25 mouse cellular contexts compared by ENCODE assay signal in genomic region chr8:111053827-111054518, GRCm38 (mm10). TPM values are rescaled to one million over a fixed set of nuclear protein-coding genes. Genes with fewer than 3 reads are reported as not detected.
DNase-seq lines count a peak whose midpoint lies in the region; TF ChIP-seq lines count a peak whose summit lies in the region.
"Had no signal": no experiment of that assay in that cellular context is flagged by ENCODE, and none has a peak within 500 bp of the region (broad histone marks: within the 10 kb centered on the region; RNA-seq: fewer than 3 reads in every experiment).

No protein-coding gene starts in this region.

- dilution Hi-C loops in CH12.LX (cut with MboI; ENCODE audit: extremely low pct_ligation_motif_present, extremely low pct_unique_long_range_greater_than_20kb, low sequenced_read_pairs) = no loop called here

- WGBS in kidney, adult 2 months = 82% methylated on average over 12 of the region's 12 CpGs

- no peaks in the 10 kb centered on the region for H3K9me3 ChIP-seq in CH12.LX (replicated peaks; ENCODE audit: low read length)
- H3K9me3 ChIP-seq: embryonic facial prominence, embryonic 10.5 days; hindbrain, embryonic 12.5 days; liver, embryonic 13.5 days had no signal

- peaks cover 4% of the 10 kb centered on the region; the same call in 1 of the 2 replicates for H3K4me1 ChIP-seq in kidney, adult 2 months (ENCODE audit: control insufficient read depth, insufficient read depth, low read length)
- peaks cover 3 to 15% of the 10 kb centered on the region in 2 experiments for H3K4me1 ChIP-seq in CH12.LX (ENCODE audit: control insufficient read depth in 1 of 2, insufficient read depth in 2 of 2)

- H3K27ac ChIP-seq in kidney, adult 2 months (ENCODE audit: insufficient read depth, low read depth, low read length) = no peak overlapping the region
- H3K27ac ChIP-seq in CH12.LX (ENCODE audit: insufficient read depth, low read depth) = no peak overlapping the region
- H3K27ac ChIP-seq: embryonic facial prominence, embryonic 10.5 days; hindbrain, embryonic 12.5 days; liver, embryonic 13.5 days had no signal

- no peak overlapping the region for H3K4me2 ChIP-seq in CH12.LX (ENCODE audit: insufficient read depth, low read depth, poor library complexity, severe bottlenecking)
- H3K4me2 ChIP-seq: hindbrain, embryonic 12.5 days; liver, embryonic 13.5 days had no signal

- DNase-seq in gastrocnemius, adult 18-20 months (ENCODE audit: low spot score) = peak; percentile 37
- no peak for DNase-seq in gastrocnemius, postnatal 4 days (ENCODE audit: low spot score in 2 of 2)
- peak; percentile 12 for DNase-seq in kidney, adult 2 months
- no peak for DNase-seq in kidney, postnatal 4 days
- DNase-seq in CH12.LX (ENCODE audit: extremely low read depth) (no peak), MN1 (ENCODE audit: low spot score) (peak; percentile 86)
- DNase-seq in T-cell, adult 2 months (ENCODE audit: low spot score) = no peak
- DNase-seq: adrenal gland, adult 2 months; cerebellum, postnatal 36 days; kidney, adult 11 months; kidney, postnatal 14 days; liver, embryonic 13.5 days; lung, postnatal 10 days; retina, postnatal 1 day had no signal

- H3K36me3 ChIP-seq in kidney, adult 2 months (ENCODE audit: control insufficient read depth, insufficient read depth, low read length) = peaks cover 3% of the 10 kb centered on the region
- H3K36me3 ChIP-seq in CH12.LX (replicated peaks in 1 of 2; ENCODE audit: control insufficient read depth in 1 of 2, insufficient read depth in 1 of 2, low read length in 1 of 2) = peaks cover 73 to 88% of the 10 kb centered on the region in 2 experiments

- TF ChIP-seq CTCF in kidney, adult 2 months (conservative IDR thresholded peaks at IDR 0.05; ENCODE audit: insufficient read depth, insufficient read length, low read depth, low read length) = no peak
- no peak for TF ChIP-seq CTCF in CH12.LX (conservative IDR thresholded peaks at IDR 0.05 in 1 of 2, IDR thresholded peaks at IDR 0.05 in 1 of 2; ENCODE audit: low read depth in 2 of 2, low read length in 2 of 2)

- H3K4me3 ChIP-seq in kidney, adult 2 months (ENCODE audit: insufficient read depth, low read depth, low read length) = no peak overlapping the region
- no peak overlapping the region for H3K4me3 ChIP-seq in CH12.LX (replicated peaks in 1 of 3; ENCODE audit: low read depth in 2 of 3, low read length in 2 of 3, poor library complexity in 1 of 3)
- H3K4me3 ChIP-seq: embryonic facial prominence, embryonic 10.5 days; erythroblast, embryonic 14.5 days; hindbrain, embryonic 12.5 days; liver, embryonic 13.5 days had no signal

- TF ChIP-seq RAD21 in CH12.LX (IDR thresholded peaks at IDR 0.05; ENCODE audit: low read depth, low read length) = no peak

- no peak for TF ChIP-seq EP300 in CH12.LX (IDR thresholded peaks at IDR 0.05; ENCODE audit: low read length)

- no peaks in the 10 kb centered on the region for H3K27me3 ChIP-seq in kidney, adult 2 months (replicated peaks; ENCODE audit: control insufficient read depth, insufficient read depth, low read length)
- no peaks in the 10 kb centered on the region for H3K27me3 ChIP-seq in CH12.LX (replicated peaks)
- H3K27me3 ChIP-seq: hindbrain, embryonic 12.5 days; liver, embryonic 13.5 days; Patski had no signal

- no peak for TF ChIP-seq POLR2A in kidney, adult 2 months (IDR thresholded peaks at IDR 0.05; ENCODE audit: low read depth, low read length)
- 0 out of 2 replicates have a peak, but pooled peaks have one; percentile 13 for TF ChIP-seq POLR2A in CH12.LX (IDR thresholded peaks at IDR 0.05; ENCODE audit: low read depth, low read length)

- no peak overlapping the region for H3K9ac ChIP-seq in CH12.LX (ENCODE audit: insufficient read depth, low read depth)
- H3K9ac ChIP-seq: hindbrain, embryonic 12.5 days; liver, embryonic 13.5 days had no signal

- peaks cover 17% of the 10 kb centered on the region; the same call in 1 of the 2 replicates for H3K79me2 ChIP-seq in CH12.LX (replicated peaks; ENCODE audit: control insufficient read depth, extremely low read depth, insufficient read depth, poor library complexity, severe bottlenecking)

- in situ Hi-C loops in CH12.LX (cut with MboI; ENCODE audit: low pct_ligation_motif_present, low pct_unique_long_range_greater_than_20kb, low sequenced_read_pairs) = no loop called here

TF ChIP-seq in CH12.LX, 34 proteins besides CTCF, POLR2A, EP300 and RAD21:
- TF ChIP-seq GABPA (IDR thresholded peaks at IDR 0.05; ENCODE audit: insufficient replicate concordance, low read depth, low read length) = no peak
- TF ChIP-seq NELFE (IDR thresholded peaks at IDR 0.05; ENCODE audit: low read depth, low read length) = no peak
- no peak for TF ChIP-seq ZC3H11A (IDR thresholded peaks at IDR 0.05; ENCODE audit: low read depth, low read length)
- TF ChIP-seq PAX5 (IDR thresholded peaks at IDR 0.05; ENCODE audit: low read length) = no peak
- no peak for TF ChIP-seq POLR2AphosphoS2 (IDR thresholded peaks at IDR 0.05; ENCODE audit: low read depth, low read length)
- no peak for TF ChIP-seq NRF1 (IDR thresholded peaks at IDR 0.05; ENCODE audit: low read depth, low read length)
- no peak for TF ChIP-seq MEF2A (IDR thresholded peaks at IDR 0.05; ENCODE audit: borderline replicate concordance, low read depth, low read length)
- TF ChIP-seq MAZ (IDR thresholded peaks at IDR 0.05; ENCODE audit: low read depth, low read length) = no peak
- TF ChIP-seq E2F4 (IDR thresholded peaks at IDR 0.05; ENCODE audit: insufficient replicate concordance, low read depth, low read length) = no peak
- no peak for TF ChIP-seq MXI1 (IDR thresholded peaks at IDR 0.05; ENCODE audit: low read depth, low read length)
TF ChIP-seq in CH12.LX: peak in this region for 0.

RNA-seq across cellular contexts. Expression of gene Exosc6, which starts 2.2 kb away (rescaled TPM):
- total RNA-seq in gastrocnemius, adult 18-20 months (2021) = not detected
- not detected for total RNA-seq in gastrocnemius, postnatal 4 days (2021)
- polyA plus RNA-seq in kidney, adult 2 months (2012; rRNA removed) = 1.8 TPM in 1 of 2 replicates, not detected in the other
- 3.9 and 23.5 TPM in 2 replicates for total RNA-seq in CH12.LX (2012; rRNA removed)
- total RNA-seq in CH12.LX (2014; rRNA removed) = 20.3 and 24.3 TPM in 2 replicates
- polyA plus RNA-seq in CH12.LX (2012; ENCODE audit: insufficient read length, low read depth) = 3.2 and 3.9 TPM in 2 replicates
- total RNA-seq: adrenal gland, adult 2 months; layer of hippocampus, postnatal 10 days; left cerebral cortex, postnatal 25 days had no signal
- polyA plus RNA-seq: CD4-positive, CD25-positive, alpha-beta regulatory T cell, adult 4 months; neural tube, embryonic 14.5 days; Patski had no signal

RNA-seq across cellular contexts. Expression of gene Aars, which starts 21.0 kb away (rescaled TPM):
- 10 to 100 TPM; 43.1 to 54.1 TPM for total RNA-seq in gastrocnemius, adult 18-20 months (2021)
- total RNA-seq in gastrocnemius, postnatal 4 days (2021) = 10 to 100 TPM; 47.1 to 52.3 TPM
- 35.9 and 36.3 TPM in 2 replicates for polyA plus RNA-seq in kidney, adult 2 months (2012; rRNA removed)
- 125 and 130 TPM in 2 replicates for total RNA-seq in CH12.LX (2012; rRNA removed)
- total RNA-seq in CH12.LX (2014; rRNA removed) = 72.6 and 81.9 TPM in 2 replicates
- polyA plus RNA-seq in CH12.LX (2012; ENCODE audit: insufficient read length, low read depth) = 142 and 171 TPM in 2 replicates

RNA-seq across cellular contexts. Expression of gene Ddx19b, which starts 22.4 kb away (rescaled TPM):
- 10 to 100 TPM; 10.8 to 11.7 TPM for total RNA-seq in gastrocnemius, adult 18-20 months (2021)
- 10 to 100 TPM; 10.2 to 10.7 TPM for total RNA-seq in gastrocnemius, postnatal 4 days (2021)
- polyA plus RNA-seq in kidney, adult 2 months (2012; rRNA removed) = 2.7 and 3.1 TPM in 2 replicates
- 12.6 and 13.0 TPM in 2 replicates for total RNA-seq in CH12.LX (2012; rRNA removed)
- total RNA-seq in CH12.LX (2014; rRNA removed) = 14.4 and 14.9 TPM in 2 replicates
- polyA plus RNA-seq in CH12.LX (2012; ENCODE audit: insufficient read length, low read depth) = 13.5 and 14.1 TPM in 2 replicates

RNA-seq across cellular contexts. Expression of gene Clec18a, which starts 38.3 kb away (rescaled TPM):
- under 1 TPM; 0.38 to 0.62 TPM for total RNA-seq in gastrocnemius, adult 18-20 months (2021)
- total RNA-seq in gastrocnemius, postnatal 4 days (2021) = 1 to 10 TPM; 1.4 to 2.4 TPM
- 0.88 and 1.5 TPM in 2 replicates for polyA plus RNA-seq in kidney, adult 2 months (2012; rRNA removed)
- total RNA-seq in CH12.LX (2012; rRNA removed) = not detected in 2 replicates
- total RNA-seq in CH12.LX (2014; rRNA removed) = not detected in 2 replicates
- polyA plus RNA-seq in CH12.LX (2012; ENCODE audit: insufficient read length, low read depth) = not detected in 2 replicates
- total RNA-seq: megakaryocyte-erythroid progenitor cell, adult 5-6 weeks had no signal
- polyA plus RNA-seq: CD4-positive, CD25-positive, alpha-beta regulatory T cell, adult 4 months; erythroblast, embryonic 14.5 days; heart, embryonic 14.5 days; liver, embryonic 13.5 days; stomach, embryonic 14.5 days had no signal

RNA-seq across cellular contexts. Expression of gene Pdpr, which starts 40.5 kb away (rescaled TPM):
- 100 to 1,000 TPM; 115 to 127 TPM for total RNA-seq in gastrocnemius, adult 18-20 months (2021)
- 10 to 100 TPM; 43.0 to 49.6 TPM for total RNA-seq in gastrocnemius, postnatal 4 days (2021)
- 21.5 and 26.1 TPM in 2 replicates for polyA plus RNA-seq in kidney, adult 2 months (2012; rRNA removed)
- total RNA-seq in CH12.LX (2012; rRNA removed) = 11.0 and 11.6 TPM in 2 replicates
- 8.0 and 8.3 TPM in 2 replicates for total RNA-seq in CH12.LX (2014; rRNA removed)
- 7.6 and 8.3 TPM in 2 replicates for polyA plus RNA-seq in CH12.LX (2012; ENCODE audit: insufficient read length, low read depth)

Comparison
In these comparisons a context has a peak if more than half of its experiments do, and no peak if none do; other contexts are left out.
1. DNase-seq: peak in gastrocnemius, adult 18-20 months (single experiment), kidney, adult 2 months (single experiment) and MN1 (single experiment); none in gastrocnemius, postnatal 4 days (0 of 2), kidney, postnatal 4 days (0 of 2), CH12.LX (single experiment) and T-cell, adult 2 months (single experiment).
2. RNA of gene Exosc6, which starts 2.2 kb away (total RNA-seq): 3.9 to 24.3 TPM in CH12.LX; not detected in gastrocnemius, adult 18-20 months and not detected in gastrocnemius, postnatal 4 days; every median in the first group is over 4 times any median in the second.